Mouse (Mus musculus): ENCODE data around the gene Junb.
A peak's percentile ranks its signal among the peaks of the same experiment; 100 is the strongest.

Junb gene

GRCm38 (mm10) chr8:84978248-84978940 is at the start of gene Junb:
Gene Junb (minus strand): TSS chr8:84978718.
- peak; percentile 86 for DNase-seq (ENCODE audit: extremely low spot score)

GRCm38 (mm10) chr8:85027922-85028321 is 49.4 kb upstream of the Junb start:
- no peak for DNase-seq (ENCODE audit: extremely low spot score)

- no peak for DNase-seq (ENCODE audit: extremely low spot score)
Observed at GRCm38 (mm10) chr8:85027516-85027855, 49.0 kb upstream of the Junb start.

- DNase-seq (ENCODE audit: extremely low spot score): peak; percentile 97
Observed at GRCm38 (mm10) chr8:85026670-85027515, 48.4 kb upstream of the Junb start, which contains the start of gene Trir. Gene Trir (plus strand): TSS chr8:85026823.

- DNase-seq (ENCODE audit: extremely low spot score): peak; percentile 91
Observed at GRCm38 (mm10) chr8:85025098-85025932, 46.8 kb upstream of the Junb start, which contains the start of gene Asna1. Gene Asna1 (minus strand): TSS chr8:85025281.

- DNase-seq (ENCODE audit: extremely low spot score): no peak
Observed at GRCm38 (mm10) chr8:85023846-85024245, 45.3 kb upstream of the Junb start.

- no peak for DNase-seq (ENCODE audit: extremely low spot score)
Observed at GRCm38 (mm10) chr8:85021514-85022055, 43.1 kb upstream of the Junb start.

- DNase-seq (ENCODE audit: extremely low spot score): no peak
Observed at GRCm38 (mm10) chr8:85017209-85017608, 38.7 kb upstream of the Junb start.

GRCm38 (mm10) chr8:85016724-85017123 is 38.2 kb upstream of the Junb start:
- DNase-seq (ENCODE audit: extremely low spot score): no peak

GRCm38 (mm10) chr8:85014431-85014830 is 35.9 kb upstream of the Junb start, which contains the start of gene Best2:
Gene Best2 (minus strand): TSS chr8:85014531.
- no peak for DNase-seq (ENCODE audit: extremely low spot score)

- DNase-seq (ENCODE audit: extremely low spot score): peak; percentile 75
Observed at GRCm38 (mm10) chr8:85013230-85013840, 34.8 kb upstream of the Junb start.

GRCm38 (mm10) chr8:85011242-85011641 is 32.7 kb upstream of the Junb start:
- no peak for DNase-seq (ENCODE audit: extremely low spot score)

- DNase-seq (ENCODE audit: extremely low spot score): peak; percentile 47
Observed at GRCm38 (mm10) chr8:85007686-85008085, 29.2 kb upstream of the Junb start.

- DNase-seq (ENCODE audit: extremely low spot score): peak; percentile 89
Observed at GRCm38 (mm10) chr8:84997649-84998295, 19.3 kb upstream of the Junb start.

GRCm38 (mm10) chr8:84996978-84997377 is 18.5 kb upstream of the Junb start:
- no peak for DNase-seq (ENCODE audit: extremely low spot score)

- DNase-seq (ENCODE audit: extremely low spot score): no peak
Observed at GRCm38 (mm10) chr8:84995680-84996079, 17.2 kb upstream of the Junb start.

GRCm38 (mm10) chr8:84994375-84994774 is 15.9 kb upstream of the Junb start:
- no peak for DNase-seq (ENCODE audit: extremely low spot score)

- DNase-seq (ENCODE audit: extremely low spot score): no peak
Observed at GRCm38 (mm10) chr8:84990836-84991235, 12.3 kb upstream of the Junb start.

GRCm38 (mm10) chr8:84990349-84990748 is 11.8 kb upstream of the Junb start, which contains the start of gene Hook2:
Gene Hook2 (plus strand): TSS chr8:84990603.
- peak; percentile 97 for DNase-seq (ENCODE audit: extremely low spot score)

- peak; percentile 89 for DNase-seq (ENCODE audit: extremely low spot score)
Observed at GRCm38 (mm10) chr8:84989810-84990209, 11.3 kb upstream of the Junb start.

- peak; percentile 47 for DNase-seq (ENCODE audit: extremely low spot score)
Observed at GRCm38 (mm10) chr8:84989311-84989731, 10.8 kb upstream of the Junb start.
